Comparison of ENCODE assay signal across 9 mouse cellular contexts in genomic region chr5:3501564-3502001, GRCm38 (mm10). TPM values are rescaled to one million over a fixed set of nuclear protein-coding genes. Genes with fewer than 3 reads are reported as not detected.
A peak's percentile ranks its signal among the peaks of the same experiment; 100 is the strongest.
DNase-seq lines count a peak whose midpoint lies in the region; ATAC-seq lines count a peak whose summit lies in the region.
"Had no signal": no experiment of that assay in that cellular context is flagged by ENCODE, and none has a peak within 500 bp of the region (broad histone marks: within the 10 kb centered on the region; RNA-seq: fewer than 3 reads in every experiment).

No protein-coding gene starts in this region.

- no peaks in the 10 kb centered on the region for H3K27me3 ChIP-seq in kidney, embryonic 15.5 days
- H3K27me3 ChIP-seq in forebrain, embryonic 14.5 days (replicated peaks; ENCODE audit: control insufficient read depth, insufficient read depth, low read length), result no peaks in the 10 kb centered on the region
- H3K27me3 ChIP-seq: neural tube, embryonic 13.5 days had no signal

- WGBS in kidney, embryonic 15.5 days, result 9% methylated on average over 8 of the region's 8 CpGs
- 70% methylated on average over 8 of the region's 8 CpGs for WGBS in forebrain, embryonic 14.5 days

- H3K4me2 ChIP-seq in kidney, embryonic 15.5 days, result peak overlapping the region; percentile 15; the same call in 1 of the 2 replicates
- no peak overlapping the region for H3K4me2 ChIP-seq in forebrain, embryonic 14.5 days (ENCODE audit: low read length)
- H3K4me2 ChIP-seq: neural tube, embryonic 13.5 days had no signal

- H3K36me3 ChIP-seq in kidney, embryonic 15.5 days, result no peaks in the 10 kb centered on the region
- no peaks in the 10 kb centered on the region for H3K36me3 ChIP-seq in forebrain, embryonic 14.5 days (ENCODE audit: control insufficient read depth, insufficient read depth, low read length)
- H3K36me3 ChIP-seq: neural tube, embryonic 13.5 days had no signal

- H3K4me3 ChIP-seq in kidney, embryonic 15.5 days (replicated peaks), result no peak overlapping the region
- no peak overlapping the region for H3K4me3 ChIP-seq in forebrain, embryonic 14.5 days (ENCODE audit: low read depth, low read length)
- H3K4me3 ChIP-seq: neural tube, embryonic 13.5 days had no signal

- peak; percentile 63 for ATAC-seq in kidney, embryonic 15.5 days (replicated peaks; ENCODE audit: low FRiP score)
- ATAC-seq in forebrain, embryonic 14.5 days, result no peak

- peak; percentile 25 to 33 for DNase-seq in lung, adult 18-20 months
- no peak for DNase-seq in lung, postnatal 14 days
- DNase-seq in fibroblast of lung, adult 2 months (ENCODE audit: low read depth), result peak; percentile 34
- DNase-seq in natural killer cell, adult 2 months (ENCODE audit: low spot score in 2 of 2), result peak; percentile 78 to 79
- DNase-seq in cerebellum, postnatal 14 days, result no peak
- DNase-seq in forebrain, embryonic 14.5 days (ENCODE audit: low spot score), result no peak
- no peak for DNase-seq in ovary, postnatal 10 days (ENCODE audit: low spot score)

- H3K9me3 ChIP-seq in kidney, embryonic 15.5 days (replicated peaks), result no peaks in the 10 kb centered on the region
- no peaks in the 10 kb centered on the region for H3K9me3 ChIP-seq in forebrain, embryonic 14.5 days (replicated peaks; ENCODE audit: control insufficient read depth, low read length)
- H3K9me3 ChIP-seq: neural tube, embryonic 13.5 days had no signal

- H3K9ac ChIP-seq in kidney, embryonic 15.5 days, result no peak overlapping the region
- H3K9ac ChIP-seq in forebrain, embryonic 14.5 days (ENCODE audit: low read length), result no peak overlapping the region
- H3K9ac ChIP-seq: neural tube, embryonic 13.5 days had no signal

- peaks cover 25% of the 10 kb centered on the region for H3K4me1 ChIP-seq in kidney, embryonic 15.5 days
- H3K4me1 ChIP-seq in forebrain, embryonic 14.5 days (ENCODE audit: control insufficient read depth, insufficient read depth, low read length), result no peaks in the 10 kb centered on the region

- H3K27ac ChIP-seq in kidney, embryonic 15.5 days, result no peak overlapping the region
- no peak overlapping the region for H3K27ac ChIP-seq in forebrain, embryonic 14.5 days (ENCODE audit: low read depth, low read length)
- H3K27ac ChIP-seq: neural tube, embryonic 13.5 days had no signal

RNA-seq across cellular contexts. Expression of gene Fam133b, which starts 42.0 kb away (rescaled TPM):
- 31.4 and 31.6 TPM in 2 replicates for polyA plus RNA-seq in kidney, embryonic 15.5 days (2015; fragmentation: Nextera tagmentation; extraction: Ambion mirVana)
- 26.9 and 29.6 TPM in 2 replicates for polyA plus RNA-seq in forebrain, embryonic 14.5 days (2014; fragmentation: Nextera tagmentation; extraction: Ambion mirVana)

Comparison
In these comparisons a context has a peak if more than half of its experiments do, and no peak if none do; other contexts are left out.
1. DNase-seq: peak in lung, adult 18-20 months (2 of 2), fibroblast of lung, adult 2 months (single experiment) and natural killer cell, adult 2 months (2 of 2); none in lung, postnatal 14 days (single experiment), cerebellum, postnatal 14 days (0 of 2), forebrain, embryonic 14.5 days (single experiment) and ovary, postnatal 10 days (single experiment).